Mouse (Mus musculus): ENCODE results near the gene Evi2a.

DNA sequence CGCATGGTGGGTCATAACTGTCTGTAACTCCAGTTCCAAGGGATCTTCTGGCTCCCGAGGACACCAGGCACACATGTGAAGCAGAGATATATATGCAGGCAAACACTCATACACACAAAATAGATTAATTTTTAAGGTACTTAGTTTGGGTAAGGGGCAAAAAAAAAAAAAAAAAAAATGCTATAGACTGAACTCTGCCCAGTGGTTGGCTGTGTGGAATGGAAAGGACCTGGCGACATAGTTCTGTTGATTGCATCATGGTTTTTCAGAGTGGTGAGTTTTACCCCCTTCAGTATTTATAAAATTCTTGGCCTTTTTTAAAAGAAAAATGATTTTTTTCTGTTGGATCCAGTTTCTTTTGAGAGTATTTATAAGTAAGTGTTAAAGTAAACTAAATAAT, 5.9 kb upstream of the Evi2a start:
- TF ChIP-seq CTCF (IDR thresholded peaks at IDR 0.05; ENCODE audit: control insufficient read depth, insufficient read depth, low read length) (no peak), POLR2A (IDR thresholded peaks at IDR 0.05; ENCODE audit: borderline replicate concordance, control insufficient read depth, low read depth, low read length) (no peak)

All from bone marrow, adult 2 months (tissue).